Mouse (Mus musculus): ENCODE measurements around the gene Pqlc2.

Gene Pqlc2

GRCm38 (mm10) chr4:139310171-139310898 lies at the start of gene Pqlc2, which contains the start of gene Akr7a5:
Pqlc2 (minus strand) TSS chr4:139310708.
Akr7a5 (plus strand) TSS chr4:139310744.
- peak; percentile 98 for DNase-seq (ENCODE audit: low spot score)

DNA sequence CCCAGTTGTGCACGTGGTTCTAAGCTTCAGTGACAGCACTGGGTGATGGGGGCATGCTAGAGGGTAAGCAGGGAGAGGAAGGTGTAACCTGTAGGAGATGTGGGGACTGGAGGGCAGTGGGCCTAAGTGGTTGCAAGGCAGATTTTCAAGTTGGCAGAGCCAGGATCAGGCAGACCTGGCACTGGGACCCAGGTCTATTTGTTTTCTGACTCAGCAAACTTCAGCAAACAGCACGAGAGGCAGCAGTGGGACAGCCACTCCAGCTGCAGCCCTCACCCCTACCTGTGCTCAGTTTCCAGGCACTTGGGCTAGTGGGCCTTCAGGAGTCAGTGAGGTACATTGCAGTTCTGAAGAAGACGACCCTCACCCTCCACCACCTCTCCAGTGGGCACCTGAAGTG lies 46.7 kb upstream of the Pqlc2 start:
- DNase-seq (ENCODE audit: low spot score): no peak

DNA sequence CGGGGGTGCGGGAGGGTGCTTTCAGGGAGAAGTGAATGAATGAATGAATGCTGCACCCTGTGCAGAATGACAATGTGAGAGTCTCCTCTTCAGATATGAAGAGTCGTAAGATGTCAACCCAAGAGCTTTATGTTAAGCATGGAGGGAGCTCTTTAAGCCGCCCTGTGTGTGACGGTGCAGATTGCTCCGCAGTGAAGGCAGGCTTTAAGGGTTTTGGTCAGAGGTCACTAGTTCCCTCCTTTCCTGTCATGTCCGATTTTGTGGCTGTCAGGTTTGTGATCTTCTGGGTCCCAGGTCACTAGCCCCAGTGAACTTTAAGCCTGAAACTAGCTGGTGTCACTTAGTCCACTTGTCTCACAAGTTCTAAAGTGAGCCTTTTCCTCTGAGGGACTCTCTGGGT lies 42.3 kb upstream of the Pqlc2 start:
- no peak for DNase-seq (ENCODE audit: low spot score)

GRCm38 (mm10) chr4:139351931-139352711 lies 41.6 kb upstream of the Pqlc2 start, which contains the start of the genes Mrto4, Emc1 and Ubr4:
Mrto4 (minus strand) TSS chr4:139352576.
Emc1 (plus strand) TSS chr4:139352587.
Ubr4 (plus strand) TSS chr4:139352609.
- peak; percentile 83 for DNase-seq (ENCODE audit: low spot score)

DNA sequence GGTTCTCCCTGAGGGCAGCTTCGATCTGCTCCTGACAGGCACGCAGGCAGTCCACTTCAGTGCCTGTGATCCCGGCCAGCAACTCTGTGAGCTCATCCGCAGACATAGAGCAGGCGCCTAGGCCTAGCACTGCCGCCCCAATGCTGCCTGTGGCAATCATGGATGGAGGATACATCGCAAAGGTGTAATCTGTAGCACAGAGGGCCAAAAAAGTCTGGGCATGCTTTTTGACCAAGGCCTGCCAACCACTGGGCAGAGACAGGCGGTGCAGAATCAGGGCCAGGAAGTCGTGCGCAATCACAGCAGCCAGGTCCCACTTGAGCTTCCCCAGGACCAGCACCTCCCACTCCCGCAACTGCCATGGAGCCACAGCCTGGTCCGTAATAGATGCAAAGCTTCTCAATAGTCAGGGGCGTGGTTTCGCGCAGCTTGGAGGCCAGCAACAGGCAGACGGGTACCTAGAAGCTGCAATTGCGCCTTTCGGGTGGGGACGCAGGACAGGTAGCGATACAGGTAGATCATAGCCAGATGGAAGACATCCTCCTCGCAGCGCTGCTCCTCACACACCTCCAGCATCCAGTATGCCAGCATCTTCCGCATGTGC lies 35.0 kb upstream of the Pqlc2 start:
- DNase-seq (ENCODE audit: low spot score): no peak

DNA sequence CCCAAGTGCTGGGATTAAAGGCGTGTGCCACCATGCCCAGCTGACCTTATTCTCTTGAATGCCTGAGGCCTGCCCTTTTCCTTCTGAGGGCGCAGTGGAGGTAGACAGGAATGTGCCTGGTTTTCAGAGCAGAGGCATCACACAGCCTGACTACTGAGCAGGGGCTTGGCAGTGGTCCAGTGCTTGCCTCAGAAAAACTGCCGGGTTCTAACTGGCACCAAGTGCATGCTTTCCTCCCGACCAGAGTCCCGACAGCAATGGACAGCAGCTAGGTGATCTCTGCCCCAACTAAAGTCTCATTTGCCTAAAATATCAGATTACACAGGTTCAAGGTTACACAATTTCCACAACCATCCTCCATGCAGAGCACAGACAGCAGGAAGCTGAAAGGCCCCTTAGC lies 33.2 kb upstream of the Pqlc2 start:
- peak; percentile 38 for DNase-seq (ENCODE audit: low spot score)

- DNase-seq (ENCODE audit: low spot score): no peak
These were observed 31.2 kb upstream of the Pqlc2 start for GRCm38 (mm10) chr4:139341556-139342233.

GRCm38 (mm10) chr4:139340835-139341234 lies 30.3 kb upstream of the Pqlc2 start:
- DNase-seq (ENCODE audit: low spot score): no peak

DNA sequence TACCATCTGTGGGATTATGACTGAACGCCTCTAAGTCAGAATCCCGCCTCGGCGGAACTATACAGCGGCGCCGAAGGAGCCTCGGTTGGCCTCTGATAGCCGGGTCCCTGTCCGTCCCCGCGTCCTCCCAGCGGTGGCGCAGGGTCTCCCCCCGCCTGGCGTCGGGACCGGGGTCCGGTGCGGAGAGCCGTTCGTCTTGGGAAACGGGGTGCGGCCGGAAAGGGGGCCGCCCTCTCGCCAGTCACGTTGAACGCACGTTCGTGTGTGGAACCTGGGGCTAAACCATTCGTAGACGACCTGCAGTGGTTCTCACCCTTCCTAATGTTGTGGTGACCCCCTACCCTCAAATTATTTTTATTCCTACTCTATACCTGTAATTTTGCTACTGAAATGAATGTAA lies 27.6 kb upstream of the Pqlc2 start:
- DNase-seq (ENCODE audit: low spot score): no peak

- DNase-seq (ENCODE audit: low spot score): peak; percentile 57
These were observed 26.4 kb upstream of the Pqlc2 start for GRCm38 (mm10) chr4:139336822-139337483.

GRCm38 (mm10) chr4:139335507-139335906 lies 25.0 kb upstream of the Pqlc2 start:
- no peak for DNase-seq (ENCODE audit: low spot score)

DNA sequence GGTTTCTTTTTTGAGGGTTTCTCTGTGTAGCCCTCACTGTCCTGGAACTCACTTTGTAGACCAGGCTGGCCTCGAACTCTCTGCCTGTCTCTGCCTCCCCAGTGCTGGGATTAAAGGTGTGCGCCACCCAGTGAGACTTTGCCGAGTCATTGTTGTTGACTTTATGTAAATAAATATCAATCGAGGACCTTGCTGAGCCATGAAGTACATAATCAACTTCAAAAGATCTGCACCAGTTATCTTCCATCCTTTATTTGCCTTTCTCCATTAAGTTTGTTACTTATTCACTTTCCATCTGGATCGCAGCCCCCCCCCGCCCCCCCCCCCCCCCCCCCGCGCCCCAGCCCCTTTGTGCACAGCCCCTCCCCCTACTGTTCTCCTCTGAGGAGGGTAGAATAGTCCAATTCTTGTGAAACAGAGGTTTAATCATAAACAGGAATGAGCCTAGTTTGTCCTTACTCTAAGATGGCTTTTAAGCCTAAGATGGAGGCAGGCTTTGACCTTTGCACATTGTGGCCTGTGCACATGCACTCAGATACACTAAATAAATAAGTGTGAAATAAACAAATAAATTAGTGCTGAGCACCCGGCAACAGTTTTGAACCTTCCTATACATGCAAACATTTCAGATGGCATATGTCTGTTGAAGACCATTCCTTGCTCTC lies 24.3 kb upstream of the Pqlc2 start:
- no peak for DNase-seq (ENCODE audit: low spot score)

DNA sequence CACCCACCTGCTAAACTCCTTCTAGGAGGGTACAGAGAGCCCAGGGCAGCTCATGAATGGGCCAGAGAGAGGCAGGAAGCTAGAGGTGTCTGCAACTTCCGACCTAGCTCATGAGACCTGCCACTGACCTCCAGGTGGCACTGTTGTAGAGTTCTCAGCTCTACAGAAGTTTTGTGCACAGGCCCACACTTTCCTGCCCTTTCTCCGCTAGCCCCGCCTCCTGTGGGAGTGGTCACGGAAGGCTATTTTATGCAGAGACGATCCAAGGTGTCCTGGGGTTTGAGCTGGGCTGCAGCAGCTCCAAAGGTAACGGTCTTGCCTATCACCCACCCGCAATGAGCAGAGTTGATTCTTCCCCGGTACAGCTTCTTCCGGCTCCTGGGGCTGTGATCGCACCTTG lies 20.1 kb upstream of the Pqlc2 start:
- peak; percentile 48 for DNase-seq (ENCODE audit: low spot score)

GRCm38 (mm10) chr4:139319740-139320139 lies 9.2 kb upstream of the Pqlc2 start:
- DNase-seq (ENCODE audit: low spot score): no peak

- DNase-seq (ENCODE audit: low spot score): no peak
These were observed 7.9 kb upstream of the Pqlc2 start for GRCm38 (mm10) chr4:139318449-139318848.

GRCm38 (mm10) chr4:139312632-139313031 lies 2.1 kb upstream of the Pqlc2 start:
- no peak for DNase-seq (ENCODE audit: low spot score)

DNA sequence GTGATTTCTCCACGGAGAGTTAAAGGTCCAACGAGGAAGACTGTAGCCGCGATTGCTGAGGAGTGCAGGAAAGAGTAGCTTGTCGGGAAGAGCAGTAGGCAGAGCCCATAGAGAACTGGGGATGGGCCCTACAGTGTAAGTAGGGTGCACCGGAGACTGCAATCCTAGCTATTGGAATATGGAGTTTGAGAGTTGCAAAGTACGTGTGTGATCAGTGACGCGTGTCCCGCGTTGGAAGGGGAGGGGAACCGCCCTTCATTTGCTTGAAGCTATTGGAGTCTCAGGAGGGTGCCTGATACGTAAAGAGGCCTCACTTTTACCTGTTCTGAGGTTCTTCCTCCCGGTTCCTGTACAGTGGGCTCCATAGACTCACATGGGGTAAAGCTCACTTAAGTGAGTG lies 1.2 kb upstream of the Pqlc2 start:
- DNase-seq (ENCODE audit: low spot score): no peak

DNA sequence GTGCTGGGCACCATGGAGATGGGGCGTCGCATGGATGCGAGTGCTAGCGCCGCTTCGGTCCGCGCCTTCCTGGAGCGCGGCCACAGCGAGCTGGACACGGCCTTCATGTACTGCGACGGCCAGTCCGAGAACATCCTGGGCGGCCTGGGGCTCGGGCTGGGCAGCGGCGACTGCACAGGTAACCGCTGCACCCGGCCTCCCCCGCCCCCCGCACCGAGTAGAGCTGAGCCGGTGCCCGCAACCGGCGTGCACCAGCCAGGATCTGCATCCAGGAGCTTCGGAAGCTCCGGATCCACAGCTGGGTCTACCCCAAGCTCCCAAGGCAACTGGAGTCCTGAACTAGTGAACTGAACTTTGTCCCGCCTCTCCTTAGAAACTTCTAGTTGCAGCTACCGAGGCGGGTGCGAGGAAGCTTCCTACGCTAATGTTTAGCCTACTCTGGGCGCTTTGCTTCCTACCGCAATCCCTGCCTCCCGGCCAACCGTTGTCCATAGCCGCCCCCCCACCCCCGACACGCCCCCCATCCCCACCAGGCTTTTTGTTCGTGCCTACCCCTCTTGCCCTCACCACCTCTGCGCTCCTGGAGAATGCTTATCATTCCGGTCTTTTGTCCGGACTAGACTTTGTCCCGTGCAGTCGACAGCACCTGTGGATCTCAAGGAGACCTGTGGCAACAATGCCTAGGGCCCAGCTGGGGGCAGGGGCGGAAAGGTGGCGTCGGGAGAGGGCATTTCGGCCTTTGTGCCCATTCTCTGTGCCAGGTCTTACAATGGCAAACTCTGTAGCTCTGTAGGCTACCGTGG lies 592 bp upstream of the Pqlc2 start:
- DNase-seq (ENCODE audit: low spot score): no peak

- DNase-seq (ENCODE audit: low spot score): no peak
These were observed 857 bp downstream of the Pqlc2 start for GRCm38 (mm10) chr4:139309651-139310050.

DNA sequence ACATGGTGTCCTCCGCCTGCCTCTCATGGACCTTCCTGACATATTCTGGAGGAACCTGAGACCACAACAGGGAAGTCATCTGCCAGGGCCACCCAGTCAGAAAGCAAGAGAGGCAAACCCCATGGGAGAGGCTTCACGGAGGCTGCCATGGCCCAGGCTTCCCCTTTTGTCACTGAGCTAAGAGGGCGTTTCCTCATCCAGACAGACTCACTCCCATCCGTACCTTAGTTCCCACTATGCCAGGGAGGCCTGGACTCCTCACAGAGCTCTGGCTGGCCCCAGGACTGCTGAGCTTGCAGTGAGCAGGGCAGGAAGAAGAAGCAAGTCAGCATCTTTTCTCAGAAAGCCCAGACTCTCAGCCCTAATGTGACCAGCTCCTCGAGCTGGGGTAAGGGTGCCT lies 2.6 kb downstream of the Pqlc2 start:
- no peak for DNase-seq (ENCODE audit: low spot score)
